Mouse (Mus musculus) heart, adult 9 months (tissue): ENCODE measurements around the gene St6galnac4.

Experiments used
- DNase-seq, 2 experiments: peaks; one replicate each; pipeline ENCODE4 v3.0.0; 2022; ENCODE audit warnings: low spot score in 2 of 2

The St6galnac4 gene

DNA sequence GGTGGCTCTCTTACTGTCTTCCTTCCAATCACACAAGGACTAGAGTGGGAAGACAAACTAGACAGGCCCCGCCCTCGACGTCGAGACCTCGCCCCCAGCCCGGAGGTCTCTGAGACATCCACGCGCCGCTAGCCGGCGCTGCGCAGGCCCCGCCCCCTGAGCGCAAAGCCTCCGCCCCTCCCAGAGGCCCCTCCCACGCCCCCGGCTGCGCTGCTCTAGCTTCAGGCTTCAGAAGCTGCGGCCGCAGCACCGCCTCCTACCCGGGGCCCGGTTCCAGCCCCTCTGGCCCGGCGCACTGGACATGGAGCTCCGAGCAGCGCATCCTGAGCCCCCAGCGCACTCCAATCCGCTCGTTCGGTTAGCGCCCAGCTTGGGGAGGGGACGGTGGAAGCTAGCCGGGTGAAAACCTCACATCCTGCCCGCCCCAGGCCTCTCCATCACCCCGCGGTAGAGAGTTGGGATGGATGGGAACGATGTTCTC is at the start of gene St6galnac4:
Gene St6galnac4, plus strand, starts transcription at position 225 of the 481 bp plus-strand sequence.
- DNase-seq, result peak; percentile 91

GRCm38 (mm10) chr2:32537360-32537905 is 49.5 kb upstream of the St6galnac4 start:
- DNase-seq, result peak in 1 of 2 experiments; percentile 39

DNA sequence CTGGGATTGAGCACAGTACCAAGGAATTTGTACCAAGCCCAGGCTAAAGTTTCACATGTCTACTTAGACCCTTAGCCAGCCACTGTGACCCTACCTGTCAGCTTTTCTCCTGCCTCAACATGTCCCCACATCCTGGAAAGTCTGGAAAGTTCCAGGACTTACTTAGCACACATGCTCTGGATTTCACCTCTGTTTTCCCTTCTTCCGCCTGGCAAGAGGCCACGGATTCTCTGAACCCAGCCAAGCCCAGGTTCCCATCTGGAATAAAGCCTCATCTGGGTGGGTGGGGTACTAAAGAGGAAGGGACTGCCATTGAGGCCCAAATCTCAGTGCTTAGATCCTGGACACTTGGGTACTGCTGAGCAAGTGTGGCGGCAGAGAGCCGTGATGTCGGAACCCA is 49.0 kb upstream of the St6galnac4 start:
- peak; percentile 48 to 62 for DNase-seq

GRCm38 (mm10) chr2:32538461-32538860 is 48.4 kb upstream of the St6galnac4 start:
- DNase-seq, result no peak

- DNase-seq, result no peak
Observed at GRCm38 (mm10) chr2:32539452-32539981, 47.4 kb upstream of the St6galnac4 start.

DNA sequence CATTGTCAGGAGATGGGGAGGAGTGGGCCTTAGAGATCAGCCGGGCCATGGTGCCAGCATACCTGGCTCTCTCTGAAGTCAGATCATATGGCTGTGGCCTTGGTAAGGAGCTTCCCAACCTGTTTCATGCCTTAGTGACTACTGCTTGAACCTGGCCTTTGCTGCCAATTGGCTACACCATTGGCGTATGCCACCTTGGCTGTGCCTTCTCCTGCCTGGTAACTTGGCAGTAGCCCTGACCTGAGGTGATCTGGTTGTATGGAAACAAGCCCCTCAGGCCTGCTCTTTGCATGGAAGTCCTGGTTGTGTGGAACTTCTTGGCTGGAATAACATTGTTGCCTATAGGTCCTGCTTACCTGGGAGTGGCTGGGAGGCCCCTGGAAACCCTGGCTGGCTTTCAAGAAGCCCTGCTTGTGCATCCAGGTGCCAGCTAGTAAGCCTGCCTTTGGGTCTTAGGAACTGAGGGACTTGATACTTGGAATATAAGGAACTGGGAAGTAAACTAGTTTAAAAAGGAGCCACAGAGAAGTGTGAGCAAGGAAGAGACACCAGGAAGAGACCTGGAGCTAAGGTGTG is 45.5 kb upstream of the St6galnac4 start:
- DNase-seq, result no peak

GRCm38 (mm10) chr2:32541986-32542573 is 44.8 kb upstream of the St6galnac4 start:
- no peak for DNase-seq

- DNase-seq, result no peak
Observed at GRCm38 (mm10) chr2:32543031-32543449, 43.9 kb upstream of the St6galnac4 start.

- no peak for DNase-seq
Observed at GRCm38 (mm10) chr2:32546951-32547350, 39.9 kb upstream of the St6galnac4 start.

DNA sequence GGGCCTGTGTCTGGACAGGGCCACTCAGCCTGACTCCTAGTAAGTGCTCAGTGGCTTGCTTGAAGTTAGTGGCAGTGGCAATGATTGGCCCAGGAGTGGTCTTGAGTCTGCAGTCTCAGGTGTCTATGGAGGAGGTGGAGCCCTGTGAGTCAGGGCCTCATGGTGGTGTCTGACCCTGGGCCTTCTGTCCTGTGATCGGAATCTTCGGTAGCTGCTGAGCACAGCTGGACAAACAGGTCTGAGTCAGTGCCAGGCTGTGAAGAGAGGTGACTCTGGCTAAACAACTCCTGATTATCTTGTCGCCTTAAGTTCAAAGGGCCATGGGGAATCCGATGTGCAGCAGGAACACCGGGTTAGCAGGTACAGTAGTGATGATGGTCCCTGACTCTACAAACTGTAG is 39.5 kb upstream of the St6galnac4 start:
- DNase-seq, result no peak

DNA sequence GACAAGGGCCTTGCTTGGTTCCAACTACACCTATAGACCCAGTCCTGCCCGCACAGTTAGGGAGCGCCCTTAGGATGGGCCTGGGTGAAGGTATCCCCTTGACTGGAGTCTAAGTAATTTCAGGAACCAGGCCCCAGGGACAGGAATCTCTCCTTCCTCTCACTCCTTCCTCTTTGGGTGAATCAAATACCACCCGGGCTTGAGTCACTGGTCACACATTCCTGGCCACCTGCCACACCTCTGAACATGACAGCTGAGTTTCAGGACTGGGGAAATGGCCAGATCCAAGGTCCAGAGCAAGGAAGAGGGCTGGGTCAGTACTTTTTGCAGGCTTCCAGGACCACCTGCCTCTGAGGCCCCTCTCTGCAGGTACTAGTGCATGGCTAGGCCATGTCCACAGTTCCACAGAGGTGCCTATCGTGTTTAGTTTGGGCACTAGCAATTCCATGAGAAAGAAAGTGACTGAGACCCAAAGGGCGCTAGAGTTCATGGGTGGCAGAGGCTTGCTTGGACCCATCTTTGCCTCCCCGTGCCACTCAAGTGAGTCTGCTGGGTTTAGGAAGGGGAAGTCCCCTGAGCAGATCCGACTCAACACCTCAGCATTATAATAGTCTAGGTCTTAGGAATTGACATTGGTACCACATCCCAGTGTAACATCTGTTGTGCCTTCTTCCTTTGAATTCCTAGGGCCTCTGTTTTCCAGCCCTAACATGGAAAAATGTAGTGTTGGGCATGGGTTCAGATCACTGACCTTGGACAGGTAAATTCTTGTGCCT is 38.7 kb upstream of the St6galnac4 start:
- peak; percentile 63 to 64 for DNase-seq

- no peak for DNase-seq
Observed at GRCm38 (mm10) chr2:32549171-32549570, 37.7 kb upstream of the St6galnac4 start.

- DNase-seq, result peak; percentile 82 to 86
Observed at GRCm38 (mm10) chr2:32549764-32550163, 37.1 kb upstream of the St6galnac4 start.

DNA sequence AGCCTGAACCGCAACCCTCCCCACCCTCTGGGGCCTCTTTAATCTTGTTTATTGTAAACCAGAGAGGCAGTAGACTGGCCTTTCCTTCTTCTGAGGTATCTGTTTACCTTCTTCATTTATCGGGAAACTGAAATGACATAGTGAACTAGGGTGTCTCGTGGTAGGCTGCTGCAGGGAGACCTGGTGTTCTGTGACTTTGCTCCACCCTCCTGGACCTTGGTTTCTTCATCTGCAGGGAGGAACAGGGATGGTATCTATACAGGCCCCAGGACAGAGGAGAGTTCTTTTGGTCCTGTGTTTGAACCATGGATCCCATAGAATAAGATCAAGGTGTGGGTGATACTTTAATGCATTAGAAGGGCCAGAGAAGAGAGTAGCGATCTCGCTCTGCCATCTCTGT is 35.7 kb upstream of the St6galnac4 start:
- DNase-seq, result no peak

DNA sequence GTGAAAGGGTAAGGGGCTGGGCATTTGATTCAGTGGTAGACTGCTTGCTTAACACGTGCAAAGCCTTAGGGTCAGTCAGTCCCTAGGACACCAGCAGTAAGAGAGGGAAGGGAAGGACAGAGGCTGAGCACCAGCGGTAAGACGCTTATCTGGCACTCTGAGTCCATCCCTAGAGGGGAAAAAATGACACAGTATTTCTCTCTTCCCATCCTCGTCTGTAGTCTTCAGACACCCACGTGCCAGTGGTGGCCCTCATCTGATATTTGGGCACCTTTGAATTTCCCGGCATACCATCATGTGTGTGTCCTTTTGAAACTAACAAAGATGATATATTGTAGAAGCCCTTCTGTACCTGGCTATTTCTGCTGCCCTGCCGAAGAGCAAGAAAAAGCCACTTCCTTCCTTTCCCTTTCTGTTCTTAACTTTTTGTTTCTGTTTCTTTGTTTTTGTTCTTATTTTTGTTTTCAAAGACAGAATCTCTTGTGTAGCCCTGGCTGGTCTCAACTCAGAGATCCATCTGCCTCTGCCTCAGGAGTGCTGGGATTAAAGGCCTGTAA is 33.2 kb upstream of the St6galnac4 start:
- no peak for DNase-seq

DNA sequence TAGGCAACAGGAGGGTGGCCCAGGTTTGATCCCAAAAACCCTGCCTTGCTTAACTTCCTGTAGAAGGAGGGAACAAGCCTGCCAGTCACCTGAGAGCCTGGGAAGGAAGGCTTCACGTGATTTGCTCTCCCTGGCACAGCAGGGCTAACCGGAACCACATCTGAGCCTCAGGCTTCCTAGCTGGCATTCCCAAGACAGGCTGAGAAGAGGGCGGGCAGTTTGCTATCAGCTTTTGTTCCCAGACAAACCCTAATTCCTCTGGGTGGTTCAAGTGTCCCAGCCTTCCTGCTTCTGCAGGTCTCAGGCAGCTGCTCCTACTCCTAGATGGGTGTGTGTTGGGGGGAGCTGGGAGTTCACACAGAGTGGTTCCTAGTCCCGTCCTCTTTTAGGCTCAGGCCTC is 31.4 kb upstream of the St6galnac4 start:
- DNase-seq, result no peak

DNA sequence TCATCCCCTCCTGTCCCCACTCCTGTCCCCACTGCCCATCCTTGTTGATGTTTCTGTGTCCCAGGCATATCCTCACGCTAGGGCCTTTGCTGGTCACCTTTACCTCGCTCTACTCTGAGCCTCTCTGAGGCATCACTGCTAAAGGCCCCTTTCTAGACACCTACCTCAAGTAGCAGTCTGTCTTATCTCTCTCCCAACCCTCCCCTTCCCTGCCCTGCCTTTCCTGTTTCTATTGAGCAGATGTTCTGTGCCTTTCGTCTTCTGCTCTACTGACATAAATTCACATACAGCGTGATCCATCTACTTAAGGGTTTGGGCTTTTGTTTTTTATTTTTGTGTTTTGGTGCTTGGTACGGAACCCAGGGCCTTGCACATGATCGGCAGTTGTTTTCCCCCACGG is 30.9 kb upstream of the St6galnac4 start:
- no peak for DNase-seq

- DNase-seq, result no peak
Observed at GRCm38 (mm10) chr2:32559570-32559969, 27.3 kb upstream of the St6galnac4 start.

- DNase-seq, result peak; percentile 59 to 75
Observed at GRCm38 (mm10) chr2:32566536-32567063, 20.3 kb upstream of the St6galnac4 start.

DNA sequence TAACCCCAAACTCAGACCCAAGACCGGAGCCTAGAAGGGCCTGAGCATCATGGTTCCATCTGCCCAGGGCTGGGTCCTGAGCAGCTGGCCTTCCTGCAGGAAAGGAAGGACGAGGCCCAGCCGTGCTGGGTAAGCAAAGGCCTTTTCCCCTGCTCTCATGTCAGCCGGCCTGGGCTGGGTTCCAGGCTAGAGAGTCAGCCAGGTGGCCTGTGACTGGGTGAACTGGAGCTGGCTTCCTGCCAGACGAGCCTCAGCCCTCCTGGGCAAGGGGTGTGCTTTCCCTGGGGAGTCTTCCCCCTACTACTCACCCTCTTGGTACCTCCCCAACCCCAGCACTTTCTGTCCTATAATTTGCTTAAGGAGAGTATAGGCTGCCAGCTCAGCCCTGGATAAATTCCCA is 18.7 kb upstream of the St6galnac4 start:
- no peak for DNase-seq

DNA sequence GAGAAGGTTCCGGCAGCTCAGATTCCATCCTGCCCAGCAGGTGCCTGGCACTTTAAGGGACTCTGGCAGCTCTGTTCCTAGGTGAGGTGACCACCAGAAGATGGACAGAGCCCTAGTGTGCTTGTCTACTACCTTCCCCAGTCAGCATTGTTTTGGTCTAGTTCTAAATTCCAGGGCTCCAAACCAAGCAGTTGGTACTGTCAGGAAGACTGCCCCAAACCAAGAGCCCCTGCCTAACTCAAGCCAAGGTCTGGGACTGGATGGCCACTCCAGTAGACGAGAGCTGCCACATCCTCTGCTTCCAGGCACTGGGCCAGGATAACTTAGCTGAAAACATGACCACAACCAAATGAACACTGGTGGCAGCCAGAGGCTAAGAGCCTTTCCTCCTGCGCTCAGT is 18.0 kb upstream of the St6galnac4 start:
- DNase-seq, result no peak
